Mouse (Mus musculus) testis, adult 2 months (tissue): ENCODE data around the gene P3h2. TPM values are rescaled to one million over a fixed set of nuclear protein-coding genes. Genes with fewer than 3 reads are reported as not detected.

ENCODE experiments used
- H3K27ac ChIP-seq: fragments of 200-500 bp; 2 replicates; pipeline ENCODE4 v1.5.1; 2012; ENCODE audit warnings: low read depth, low read length; ENCODE audit not compliant: control insufficient read depth, insufficient read depth
- H3K27me3 ChIP-seq: fragments of 200-500 bp; 2 replicates; pipeline ENCODE4 v1.6.1; 2012; ENCODE audit warnings: mild to moderate bottlenecking, low read length, moderate library complexity; ENCODE audit not compliant: control insufficient read depth, insufficient read depth
- H3K36me3 ChIP-seq: fragments of 200-500 bp; 2 replicates; pipeline ENCODE4 v1.6.1; 2012; ENCODE audit warnings: mild to moderate bottlenecking, low read length; ENCODE audit not compliant: control insufficient read depth, insufficient read depth
- H3K4me1 ChIP-seq: fragments of 200-500 bp; 2 replicates; pipeline ENCODE4 v1.6.1; 2012; ENCODE audit warnings: low read length; ENCODE audit not compliant: control insufficient read depth, insufficient read depth
- H3K4me3 ChIP-seq: fragments of 200-500 bp; 2 replicates; pipeline ENCODE4 v1.5.1; 2012; ENCODE audit warnings: low read depth, mild to moderate bottlenecking, low read length, moderate library complexity, mixed read lengths; ENCODE audit not compliant: control insufficient read depth
- CTCF ChIP-seq: fragments of 200-500 bp; IDR thresholded peaks from 2 replicates; pipeline ENCODE4 v1.5.1; 2012; ENCODE audit warnings: low read depth, mild to moderate bottlenecking, inconsistent platforms, low read length, moderate library complexity; ENCODE audit not compliant: control insufficient read depth, insufficient read depth, insufficient replicate concordance
- POLR2A ChIP-seq: fragments of 200-500 bp; IDR thresholded peaks from 2 replicates; pipeline ENCODE4 v1.6.1; 2012; ENCODE audit warnings: low read depth, mild to moderate bottlenecking, inconsistent platforms, low read length, moderate library complexity; ENCODE audit not compliant: control insufficient read depth
- polyA plus RNA-seq: library from polyadenylated mRNA; depleted of rRNA; stranded (reverse); fragments of >200 nt; gene quantifications from 2 replicates; pipeline ENCODE4 v1.2.3, GENCODE M21; 2012

The P3h2 gene
- polyA plus RNA-seq, 1 experiment, result 0.62 TPM

DNA sequence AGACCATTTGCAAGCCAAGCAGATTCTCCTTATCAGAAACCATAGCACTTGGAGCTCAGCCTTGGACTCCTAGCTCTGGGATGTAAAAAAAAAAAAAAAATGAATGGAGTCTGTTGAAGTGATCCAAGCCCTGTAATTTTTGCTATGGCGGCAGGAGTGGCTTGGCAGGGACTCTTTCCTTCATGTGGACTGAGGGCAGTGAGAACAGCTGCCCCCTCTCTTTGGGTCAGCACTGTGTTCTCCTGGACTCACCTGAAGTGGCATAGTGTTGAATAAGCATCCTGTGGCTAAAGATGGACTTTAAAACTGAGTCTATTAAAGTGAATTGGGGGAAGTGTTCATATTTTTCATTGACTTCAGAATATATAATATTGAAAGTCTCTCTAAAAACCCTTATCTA lies 58.2 kb downstream of the P3h2 start:
- H3K4me1 ChIP-seq, result peaks cover 2% of the 10 kb centered on the region
- no peak overlapping the region for H3K27ac ChIP-seq
- TF ChIP-seq CTCF, result no peak
- no peak for TF ChIP-seq POLR2A
- no peaks in the 10 kb centered on the region for H3K36me3 ChIP-seq
- H3K4me3 ChIP-seq, result no peak overlapping the region
- no peaks in the 10 kb centered on the region for H3K27me3 ChIP-seq

DNA sequence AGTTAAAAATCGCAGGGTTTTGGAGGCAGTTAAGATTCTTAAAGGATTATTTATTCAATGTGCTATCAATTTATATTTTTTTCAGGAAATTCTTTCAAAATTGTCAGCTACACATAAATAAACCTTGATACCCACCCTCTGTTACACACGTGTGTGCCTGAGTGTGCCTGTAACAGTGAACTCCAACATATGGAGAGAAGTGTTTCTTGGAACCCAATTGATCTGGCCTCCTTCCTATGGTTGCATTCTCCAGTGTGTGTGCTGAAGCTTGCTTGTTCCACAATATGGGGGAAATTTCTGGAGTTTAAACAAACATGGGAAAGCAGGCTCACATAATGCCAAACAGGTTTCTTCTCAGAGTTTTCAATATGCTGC lies 63.7 kb downstream of the P3h2 start:
- no peak for TF ChIP-seq CTCF
- no peak for TF ChIP-seq POLR2A
- Histone ChIP-seq H3K27me3 (no peaks in the 10 kb centered on the region), H3K36me3 (no peaks in the 10 kb centered on the region), H3K4me1 (no peaks in the 10 kb centered on the region), H3K27ac (no peak overlapping the region), H3K4me3 (no peak overlapping the region)

DNA sequence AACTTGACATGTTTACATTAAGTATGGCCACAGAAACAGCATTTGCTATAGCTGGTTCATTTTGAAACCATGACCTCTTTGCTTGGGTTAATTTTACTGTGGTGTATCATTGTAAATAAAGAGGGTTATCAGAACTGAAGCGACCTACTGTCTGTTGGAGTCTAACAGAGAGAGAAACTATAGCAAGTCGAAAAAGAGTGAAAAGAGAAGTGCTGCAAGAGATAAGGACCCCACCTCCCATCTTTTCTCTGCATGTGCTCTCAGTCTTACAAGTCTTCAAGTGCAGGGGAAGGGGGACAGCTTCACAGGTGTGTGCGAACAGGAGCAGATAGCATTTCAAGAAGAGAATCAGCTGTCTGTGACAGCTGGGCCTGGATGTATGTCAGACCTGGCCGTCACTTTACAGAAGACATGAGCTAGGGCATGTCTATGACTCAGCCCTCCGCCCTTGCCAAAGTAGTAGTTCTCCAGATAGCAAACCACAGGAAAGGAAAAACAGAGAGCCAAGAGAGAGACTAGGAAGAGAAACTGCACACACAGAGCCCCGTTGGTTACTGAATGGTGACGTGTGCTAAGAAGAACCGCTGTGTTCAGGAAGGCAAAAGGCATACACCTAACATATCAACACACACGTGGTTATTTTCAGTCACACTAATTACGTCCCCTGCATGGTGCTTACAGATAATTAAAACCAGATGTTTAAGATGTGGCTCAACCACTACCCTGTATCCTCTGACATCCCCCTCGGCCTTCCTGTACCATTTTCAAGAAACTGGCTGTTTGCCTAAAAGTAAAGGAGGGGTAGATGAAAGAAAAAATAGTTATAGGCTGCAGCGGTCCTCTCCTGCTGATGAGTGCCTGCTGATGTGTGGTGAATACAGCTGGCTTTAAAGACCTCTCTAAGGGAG lies 64.3 kb downstream of the P3h2 start:
- Histone ChIP-seq H3K4me1 (no peaks in the 10 kb centered on the region), H3K27ac (no peak overlapping the region), H3K4me3 (no peak overlapping the region), H3K36me3 (no peaks in the 10 kb centered on the region), H3K27me3 (no peaks in the 10 kb centered on the region)
- TF ChIP-seq CTCF (no peak), POLR2A (no peak)

DNA sequence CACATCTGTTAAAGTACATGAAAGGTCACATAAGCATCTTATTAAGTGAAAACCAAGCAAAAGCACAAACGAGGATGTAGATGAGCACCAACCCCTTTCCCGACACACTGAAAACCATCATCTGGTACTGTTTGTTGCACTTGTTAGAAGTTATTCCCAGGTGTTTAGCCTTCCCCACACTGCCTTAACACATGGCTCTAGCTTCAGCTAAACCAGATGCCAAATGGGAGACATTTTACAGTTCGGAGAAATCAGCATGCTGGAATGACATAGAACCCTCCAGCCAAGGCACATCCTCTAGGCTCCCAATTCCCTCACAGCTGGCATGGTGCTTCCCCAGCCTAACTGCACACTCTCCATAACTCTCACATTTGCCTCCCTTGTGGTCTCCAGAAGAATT lies 66.3 kb downstream of the P3h2 start:
- no peaks in the 10 kb centered on the region for H3K27me3 ChIP-seq
- no peak overlapping the region for H3K4me3 ChIP-seq
- H3K27ac ChIP-seq, result no peak overlapping the region
- TF ChIP-seq POLR2A, result no peak
- TF ChIP-seq CTCF, result no peak
- no peaks in the 10 kb centered on the region for H3K4me1 ChIP-seq
- H3K36me3 ChIP-seq, result no peaks in the 10 kb centered on the region

DNA sequence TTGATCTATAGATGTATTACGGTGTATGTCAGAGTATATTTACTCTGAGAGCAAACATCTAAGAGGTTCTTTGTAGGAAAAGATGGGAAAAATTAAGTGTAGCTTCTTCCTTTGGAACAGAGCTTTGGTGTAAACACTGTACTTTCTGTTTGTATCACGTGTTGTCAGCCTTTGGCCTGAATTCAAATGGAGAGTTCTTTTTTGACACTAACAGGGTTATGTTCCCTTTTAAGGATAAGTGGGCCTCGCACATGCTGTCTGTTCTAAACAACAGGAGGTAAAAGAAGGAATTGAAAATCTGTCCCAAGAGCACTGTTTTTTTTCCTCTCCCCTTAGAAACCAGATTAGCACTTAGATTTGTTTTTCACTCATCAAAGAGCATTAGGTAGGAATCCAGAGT lies 70.1 kb downstream of the P3h2 start:
- Histone ChIP-seq H3K27me3 (no peaks in the 10 kb centered on the region), H3K4me3 (no peak overlapping the region), H3K4me1 (no peaks in the 10 kb centered on the region), H3K27ac (no peak overlapping the region), H3K36me3 (no peaks in the 10 kb centered on the region)
- no peak for TF ChIP-seq CTCF

DNA sequence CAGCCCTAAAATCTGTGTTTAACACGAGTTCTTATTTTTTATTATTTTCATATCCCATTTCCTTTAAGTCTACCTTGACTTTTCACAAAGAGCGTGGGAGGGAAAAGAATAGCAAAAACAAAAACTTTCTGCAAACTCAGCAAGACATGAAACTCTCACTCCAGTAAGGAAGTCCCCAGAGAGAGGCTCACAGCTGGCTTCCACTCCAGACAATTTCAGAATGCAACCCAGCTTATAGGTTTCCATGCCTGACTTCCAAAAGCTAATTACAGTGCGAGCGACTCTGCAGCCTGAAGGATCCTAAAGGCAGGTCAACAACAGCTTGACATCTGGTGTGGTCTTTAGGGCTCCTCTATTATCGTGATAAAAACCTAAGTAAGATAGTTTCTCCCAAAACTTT lies 70.5 kb downstream of the P3h2 start:
- H3K27ac ChIP-seq, result no peak overlapping the region

DNA sequence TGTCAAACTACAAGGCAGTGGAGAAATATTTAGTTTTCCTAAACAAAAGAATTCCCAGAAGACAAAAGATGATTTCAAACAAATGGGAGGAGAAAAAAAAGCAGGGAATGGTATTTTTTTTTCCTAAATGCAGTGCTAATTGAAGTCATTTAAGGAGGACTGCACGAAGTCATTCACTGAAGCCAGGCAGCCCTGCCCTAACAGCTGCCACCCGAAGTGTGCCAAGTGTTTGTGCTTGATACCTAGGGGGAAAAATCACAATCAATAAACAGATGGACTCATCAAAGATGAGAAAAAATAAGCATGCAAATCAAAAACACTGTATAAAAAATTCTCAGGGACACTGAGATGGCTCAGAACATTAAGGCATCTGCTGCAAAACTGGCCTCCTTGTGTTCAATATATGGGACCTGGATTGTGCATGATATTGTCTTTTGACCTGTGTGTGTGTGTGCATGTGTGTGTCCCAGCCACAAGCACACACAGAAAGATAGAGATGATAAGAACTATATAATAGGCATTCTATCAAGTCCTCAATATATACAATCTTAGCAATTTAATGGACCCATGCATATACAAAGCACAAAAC lies 76.1 kb downstream of the P3h2 start:
- Histone ChIP-seq H3K27ac (no peak overlapping the region), H3K4me1 (no peaks in the 10 kb centered on the region), H3K36me3 (no peaks in the 10 kb centered on the region), H3K27me3 (no peaks in the 10 kb centered on the region), H3K4me3 (no peak overlapping the region)
- TF ChIP-seq POLR2A (no peak), CTCF (no peak)

More for the DNA sequence above, 70.5 kb downstream of the P3h2 start:
- Histone ChIP-seq H3K36me3 (no peaks in the 10 kb centered on the region), H3K27me3 (no peaks in the 10 kb centered on the region), H3K4me3 (no peak overlapping the region), H3K4me1 (no peaks in the 10 kb centered on the region)
- no peak for TF ChIP-seq CTCF
- TF ChIP-seq POLR2A, result no peak
